Mouse (Mus musculus) cerebellum, adult (tissue): ENCODE results near the gene Zfp39.

Experiments used
- ATAC-seq: cut with Nextera tagmentation; 2 replicates; pipeline ENCODE4 v1.9.2; 2017; ENCODE audit warnings: mild to moderate bottlenecking, moderate library complexity, mixed read lengths; ENCODE audit not compliant: insufficient number of reproducible peaks, low FRiP score, low TSS enrichment

The Zfp39 gene

GRCm38 (mm10) chr11:58903511-58904409, at the start of gene Zfp39:
Zfp39 (minus strand) TSS chr11:58904225.
- ATAC-seq: peak; percentile 94

DNA sequence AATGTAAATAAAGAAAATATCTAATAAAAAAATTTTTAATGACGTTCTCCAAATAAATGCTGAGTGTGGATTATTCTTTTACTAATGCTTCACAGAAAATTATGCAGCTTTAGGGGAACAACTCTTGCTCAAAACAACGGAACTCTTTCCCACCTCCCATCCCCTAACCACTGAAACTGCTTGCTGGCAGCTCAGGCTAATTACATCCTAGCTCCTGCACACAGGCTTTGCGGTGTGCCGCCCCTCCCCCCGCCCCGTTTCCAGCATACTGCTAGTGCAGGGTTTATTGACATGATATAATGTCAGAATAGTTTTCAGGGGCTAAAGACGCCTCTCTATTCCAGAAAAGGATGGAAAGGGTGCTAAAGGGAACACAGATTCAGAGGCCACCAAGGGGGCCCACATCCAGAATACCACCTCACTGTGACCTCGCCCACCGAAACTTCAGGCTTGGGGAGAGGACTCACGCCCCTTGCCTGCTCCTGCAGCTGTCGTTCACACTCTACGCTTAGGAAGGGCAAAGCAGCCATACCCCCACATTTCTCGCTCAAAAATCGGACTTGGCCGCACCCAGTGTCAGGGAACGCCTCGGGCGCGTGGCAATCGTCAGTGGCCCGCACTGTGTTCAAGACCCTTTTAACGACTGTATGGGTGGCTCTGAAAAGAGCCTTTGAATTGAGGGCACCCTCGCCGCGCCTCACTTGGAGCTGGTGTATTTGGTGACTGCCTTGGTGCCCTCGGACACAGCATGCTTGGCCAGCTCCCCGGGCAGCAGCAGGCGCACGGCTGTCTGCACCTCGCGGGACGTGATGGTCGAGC, 49.5 kb upstream of the Zfp39 start:
- ATAC-seq: no peak

- no peak for ATAC-seq
Measured at GRCm38 (mm10) chr11:58951210-58951609, 47.2 kb upstream of the Zfp39 start.

DNA sequence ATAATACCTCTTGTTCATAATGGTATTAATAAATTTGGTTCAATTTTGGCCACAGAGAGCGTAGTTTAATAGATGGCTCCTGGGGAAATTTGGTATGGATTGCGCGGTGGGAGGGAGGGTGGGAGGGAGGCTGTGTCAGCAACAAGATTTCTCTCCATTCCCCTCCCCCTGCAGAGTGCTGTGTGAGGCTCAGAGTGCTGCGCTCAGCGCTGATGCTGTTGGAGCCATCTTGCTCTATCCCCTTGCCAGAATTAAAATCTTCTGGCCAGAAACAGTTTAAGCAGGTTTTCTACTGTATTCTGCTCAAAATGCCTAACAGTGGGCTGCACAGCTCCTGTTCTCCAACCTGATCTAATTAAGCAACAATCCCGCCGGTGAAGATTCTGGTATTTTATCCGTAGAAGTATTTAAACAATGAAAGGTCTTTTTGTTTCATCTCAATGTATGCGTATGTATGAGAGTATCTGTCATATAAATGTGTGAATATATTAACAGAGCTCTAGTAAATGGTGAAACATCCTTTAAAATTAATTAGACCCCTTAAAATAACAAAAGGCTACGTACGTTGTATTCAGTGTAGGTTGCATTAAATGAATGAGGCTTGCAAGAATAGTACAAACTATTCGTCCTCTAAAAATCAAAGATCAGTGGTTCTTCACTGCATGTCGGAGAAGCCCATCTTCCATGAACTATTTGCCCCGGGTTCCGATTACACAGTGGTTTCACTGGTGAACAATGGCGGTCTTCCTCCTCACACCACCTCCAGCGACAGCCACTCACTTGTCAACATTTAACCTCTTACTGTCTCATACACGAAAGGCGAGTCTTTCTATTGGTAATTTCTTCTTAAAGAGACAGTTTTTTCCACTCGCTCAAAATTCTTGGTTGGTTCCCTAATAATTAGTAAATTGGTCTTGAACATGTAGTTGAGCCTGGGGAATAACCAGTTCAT, 45.7 kb upstream of the Zfp39 start:
- no peak for ATAC-seq

GRCm38 (mm10) chr11:58948542-58949479, 44.8 kb upstream of the Zfp39 start, which contains the start of gene Hist3h2ba:
Hist3h2ba (plus strand) TSS chr11:58948920.
- peak; percentile 91 for ATAC-seq

DNA sequence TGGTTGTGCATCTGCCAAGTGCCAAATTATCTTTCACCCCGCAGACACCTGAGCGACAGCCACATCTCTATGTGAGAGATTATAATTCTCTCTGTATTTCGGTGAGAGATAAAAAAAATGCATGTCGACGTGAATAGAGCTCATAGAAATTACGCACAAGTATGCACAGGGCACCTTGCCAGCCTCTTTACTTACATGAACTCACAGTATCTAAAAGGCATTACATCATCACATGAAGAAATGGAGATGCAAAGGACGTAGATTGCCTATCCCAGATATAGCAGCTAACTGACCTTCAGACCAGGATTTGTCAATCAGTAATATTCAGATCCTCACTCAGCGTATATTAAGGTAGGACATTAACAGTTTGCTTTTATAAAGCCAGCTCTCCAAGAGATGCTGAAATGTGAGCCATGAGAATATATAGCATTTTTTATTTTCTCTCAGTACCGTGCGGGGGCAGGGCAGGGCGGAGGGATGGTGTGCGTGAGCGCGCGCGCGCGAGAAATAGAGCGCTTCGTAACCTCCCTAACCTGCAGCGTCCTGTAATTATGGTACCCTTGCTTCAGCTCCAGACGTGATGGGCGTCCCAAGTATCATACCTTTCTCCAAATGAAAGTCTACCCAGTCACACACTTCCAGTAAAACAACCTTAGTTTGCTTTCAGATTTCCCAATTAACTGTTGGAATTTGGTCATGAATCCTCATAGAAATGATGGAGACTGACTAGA, 43.9 kb upstream of the Zfp39 start:
- ATAC-seq: 0 out of 2 replicates have a peak, but pooled peaks have one; percentile 39

DNA sequence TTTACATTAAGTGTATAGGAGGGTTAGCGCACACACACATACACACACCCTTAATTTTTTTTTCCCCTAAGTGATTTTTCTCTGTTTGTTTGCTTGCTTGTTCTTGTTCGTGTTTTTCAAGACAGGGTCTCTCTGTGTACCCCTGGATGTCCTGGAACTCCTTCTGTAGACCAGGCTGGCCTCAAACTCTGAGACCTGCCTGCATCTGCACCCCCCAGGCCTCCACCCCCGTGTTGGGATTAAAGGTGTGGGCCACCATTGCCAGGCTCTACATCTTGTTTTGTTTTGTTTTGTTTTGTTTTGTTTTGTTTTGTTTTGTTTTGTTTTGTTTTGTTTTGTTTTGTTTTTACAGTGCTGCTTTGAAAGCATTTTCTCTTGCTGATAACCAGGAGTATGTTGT, 43.3 kb upstream of the Zfp39 start:
- ATAC-seq: no peak

- no peak for ATAC-seq
Measured at GRCm38 (mm10) chr11:58944136-58944535, 40.1 kb upstream of the Zfp39 start.

- no peak for ATAC-seq
Measured at GRCm38 (mm10) chr11:58939088-58939439, 35.0 kb upstream of the Zfp39 start.

DNA sequence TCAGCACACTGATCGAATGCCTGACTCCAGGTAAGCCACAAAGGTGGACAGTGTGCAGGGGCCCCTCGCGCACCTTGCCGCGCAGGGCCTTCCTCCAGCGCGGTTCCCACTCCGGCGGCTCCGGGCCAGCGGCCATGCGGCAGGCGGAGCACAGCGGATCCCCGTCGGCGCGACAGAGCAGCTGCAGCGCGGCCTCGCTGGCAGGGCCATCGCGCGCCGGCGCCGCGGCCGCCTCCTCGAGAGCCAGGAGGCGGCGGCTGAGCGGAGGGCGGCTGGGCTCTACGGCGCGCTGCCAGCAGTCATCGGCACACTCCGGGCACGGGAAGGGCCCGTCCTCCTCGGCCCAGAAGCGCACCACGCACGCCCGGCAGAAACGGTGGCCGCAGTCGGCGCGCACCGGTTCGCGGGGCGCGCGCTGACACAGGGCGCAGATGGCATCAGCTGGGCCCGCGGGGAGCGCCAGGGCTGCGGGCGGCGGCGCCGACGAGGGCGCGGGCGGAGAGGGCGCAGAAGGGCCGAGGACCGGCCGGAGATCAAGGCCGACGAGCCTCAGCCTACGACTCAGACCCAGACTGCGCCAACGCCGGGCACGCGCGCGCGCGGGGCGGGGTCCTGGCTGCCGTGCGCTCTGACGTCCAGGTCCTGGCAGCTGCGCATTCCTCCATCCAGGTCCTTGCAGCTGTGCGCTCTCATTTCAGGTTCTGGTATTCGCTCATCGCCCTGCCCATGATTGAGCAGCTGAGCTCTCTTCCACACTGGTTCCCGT, 34.5 kb upstream of the Zfp39 start, which contains the start of gene Rnf187:
Gene Rnf187 (minus strand): TSS at position 595 of the 766 bp plus-strand sequence.
- ATAC-seq: peak; percentile 91

DNA sequence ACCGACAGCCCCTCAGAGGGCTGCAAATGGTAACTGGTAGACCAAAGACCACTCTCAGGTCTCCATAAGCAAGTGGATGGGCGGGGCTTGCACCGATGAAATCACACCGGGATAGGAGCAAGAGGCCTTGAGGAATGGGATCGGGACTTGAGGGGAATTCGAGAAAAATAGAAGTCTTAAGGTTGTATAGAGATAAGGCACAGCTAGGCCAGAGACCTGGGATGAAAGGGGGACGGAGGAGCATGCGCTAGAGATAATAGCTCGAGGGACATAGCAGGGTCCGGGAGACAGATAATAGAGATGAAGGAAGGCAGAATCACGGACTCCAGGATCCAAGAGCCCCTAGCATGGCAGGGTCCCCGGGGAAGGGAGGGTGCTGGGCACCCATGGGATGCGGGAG, 33.9 kb upstream of the Zfp39 start:
- no peak for ATAC-seq

DNA sequence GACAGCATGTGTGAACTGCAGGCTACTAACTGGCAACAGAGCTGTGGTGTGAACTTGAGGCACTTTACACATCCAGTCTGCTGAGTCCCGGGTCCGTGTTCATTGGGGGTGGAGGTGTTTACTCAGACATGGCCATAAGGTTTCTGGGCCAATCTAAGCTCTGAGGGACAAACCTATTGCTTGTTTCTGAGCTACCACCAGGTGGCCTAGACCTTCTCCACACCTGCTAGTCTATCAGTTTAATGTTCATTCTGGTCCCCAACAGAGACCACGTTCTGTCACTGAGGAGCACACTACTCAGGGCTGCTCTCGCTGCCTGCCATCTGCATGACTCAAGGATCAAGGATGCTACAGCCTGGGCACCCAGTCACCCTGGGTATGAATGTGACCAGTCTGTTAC, 27.6 kb upstream of the Zfp39 start:
- 0 out of 2 replicates have a peak, but pooled peaks have one; percentile 12 for ATAC-seq

GRCm38 (mm10) chr11:58930254-58930653, 26.2 kb upstream of the Zfp39 start:
- ATAC-seq: no peak

DNA sequence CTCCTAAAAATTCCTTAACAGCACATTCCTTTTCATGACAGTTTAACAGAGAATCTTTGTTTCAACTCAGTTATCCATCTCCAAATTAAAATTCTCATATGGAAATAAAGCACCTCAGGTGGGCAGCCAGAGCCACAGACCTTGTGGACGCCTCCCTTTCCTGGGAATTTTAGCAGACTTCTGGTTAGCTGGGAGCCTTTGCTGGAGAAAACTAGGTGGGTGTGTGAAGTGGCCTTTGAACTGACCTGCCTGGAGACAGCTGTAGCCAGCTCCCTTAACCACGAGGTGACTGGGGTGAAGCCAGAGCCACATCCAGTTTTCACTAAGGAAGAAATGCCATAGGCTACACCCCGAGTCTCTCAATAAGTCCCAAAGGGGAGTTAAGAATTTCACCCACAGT, 25.6 kb upstream of the Zfp39 start:
- no peak for ATAC-seq

DNA sequence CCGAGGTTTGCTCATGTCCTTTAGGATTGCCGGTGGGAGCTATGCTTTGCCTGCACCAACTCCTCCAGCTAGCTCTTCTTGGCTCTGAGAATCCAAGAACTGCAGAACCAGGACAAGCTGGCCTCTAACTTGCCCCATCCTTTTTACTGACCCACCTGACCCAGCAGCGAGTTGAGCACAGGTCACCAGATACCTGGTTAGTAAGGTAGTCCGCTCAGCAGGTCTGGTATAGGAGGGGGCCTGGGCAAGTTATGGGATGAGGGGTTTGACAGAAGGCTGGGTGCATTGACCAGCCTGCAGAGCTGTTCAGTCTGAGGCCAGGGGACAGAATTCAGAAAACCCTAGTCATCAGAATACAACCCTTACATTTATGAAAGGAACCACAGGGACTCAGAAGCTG, 25.0 kb upstream of the Zfp39 start:
- no peak for ATAC-seq

GRCm38 (mm10) chr11:58927790-58928651, 24.0 kb upstream of the Zfp39 start:
- ATAC-seq: 0 out of 2 replicates have a peak, but pooled peaks have one; percentile 53

DNA sequence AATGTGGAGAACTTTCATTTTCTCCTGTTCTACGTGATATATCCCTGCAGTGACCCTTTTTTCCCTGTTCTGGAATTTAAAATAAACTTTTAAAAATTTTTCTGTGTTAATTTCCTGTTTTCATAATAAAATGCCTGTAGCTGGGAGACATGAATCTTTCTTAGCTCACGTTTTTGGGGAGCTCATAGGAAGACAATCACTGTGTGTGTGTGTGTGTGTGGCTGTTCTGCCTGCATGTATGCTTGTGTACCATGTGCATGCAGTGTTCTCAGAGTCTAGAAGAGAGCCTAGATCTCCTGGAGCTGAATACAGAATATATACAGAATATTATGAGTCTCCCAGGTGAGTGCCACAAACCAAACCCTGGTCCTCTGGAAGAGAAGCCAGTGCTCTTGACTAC, 23.0 kb upstream of the Zfp39 start:
- no peak for ATAC-seq
